Mouse (Mus musculus): ENCODE data around the gene Fbll1. TPM values are rescaled to one million over a fixed set of nuclear protein-coding genes. Genes with fewer than 3 reads are reported as not detected.
"Not testable (repeated sequence)": the region's sequence is repeated elsewhere in the genome, so short reads cannot be mapped to it uniquely, and the experiment has no call there.

Fbll1 gene
- not detected in 2 replicates for polyA plus RNA-seq (2015; fragmentation: Nextera tagmentation; extraction: Ambion mirVana)

GRCm38 (mm10) chr11:35798874-35799273, at the start of gene Fbll1:
Gene Fbll1, minus strand, starts transcription at chr11:35798884.
- Histone ChIP-seq H3K27ac (no peak within 1 kb of the TSS), H3K9me3 (replicated peaks) (no peaks in the 10 kb centered on the region), H3K27me3 (peaks cover 64% of the 10 kb centered on the region), H3K9ac (no peak within 1 kb of the TSS), H3K4me3 (replicated peaks) (peak within 1 kb of the TSS; percentile 29), H3K4me2 (peak within 1 kb of the TSS; percentile 35), H3K36me3 (no peaks in the 10 kb centered on the region), H3K4me1 (replicated peaks) (peaks cover 9% of the 10 kb centered on the region)
- DNase-seq (peak; percentile 7), ATAC-seq (ENCODE audit: low read depth) (no peak)
- 15% methylated on average over 11 of the region's 11 CpGs for WGBS (ENCODE audit: insufficient replicate concordance)

- ATAC-seq (ENCODE audit: low read depth), result no peak
- 72% methylated on average over 9 of the region's 9 CpGs for WGBS (ENCODE audit: insufficient replicate concordance)
Observed at GRCm38 (mm10) chr11:35844299-35844698, 45.6 kb upstream of the Fbll1 start.

DNA sequence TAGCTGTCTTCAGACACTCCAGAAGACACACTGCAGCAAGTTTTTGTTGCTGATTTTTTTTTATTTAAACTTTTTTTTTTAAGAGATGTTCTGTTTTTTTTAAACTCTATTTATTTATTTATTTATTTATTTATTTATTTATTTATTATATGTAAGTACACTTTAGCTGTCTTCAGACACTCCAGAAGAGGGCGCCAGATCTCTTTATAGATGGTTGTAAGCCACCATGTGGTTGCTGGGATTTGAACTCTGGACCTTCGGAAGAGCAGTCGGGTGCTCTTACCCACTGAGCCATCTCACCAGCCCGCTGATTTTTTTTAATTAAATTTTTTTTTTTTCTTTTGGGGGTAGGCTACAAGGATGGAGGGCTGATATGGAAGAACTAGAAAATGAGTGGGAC, 43.9 kb upstream of the Fbll1 start:
- DNase-seq; H3K27me3 ChIP-seq; H3K4me2 ChIP-seq; H3K27ac ChIP-seq; H3K9ac ChIP-seq; H3K4me3 ChIP-seq (replicated peaks); ATAC-seq (ENCODE audit: low read depth); H3K9me3 ChIP-seq (replicated peaks); H3K36me3 ChIP-seq: not testable (repeated sequence)
- WGBS (ENCODE audit: insufficient replicate concordance), result 61% methylated on average over 4 of the region's 4 CpGs
- peaks cover 22% of the 10 kb centered on the region for H3K4me1 ChIP-seq (replicated peaks)

More at GRCm38 (mm10) chr11:35844299-35844698, 45.6 kb upstream of the Fbll1 start:
- no peak overlapping the region for H3K27ac ChIP-seq
- no peak overlapping the region for H3K4me3 ChIP-seq (replicated peaks)
- no peaks in the 10 kb centered on the region for H3K27me3 ChIP-seq
- no peaks in the 10 kb centered on the region for H3K9me3 ChIP-seq (replicated peaks)
- H3K4me1 ChIP-seq (replicated peaks), result peaks cover 8% of the 10 kb centered on the region
- no peak for DNase-seq
- no peak overlapping the region for H3K9ac ChIP-seq
- H3K4me2 ChIP-seq, result no peak overlapping the region
- H3K36me3 ChIP-seq, result no peaks in the 10 kb centered on the region

DNA sequence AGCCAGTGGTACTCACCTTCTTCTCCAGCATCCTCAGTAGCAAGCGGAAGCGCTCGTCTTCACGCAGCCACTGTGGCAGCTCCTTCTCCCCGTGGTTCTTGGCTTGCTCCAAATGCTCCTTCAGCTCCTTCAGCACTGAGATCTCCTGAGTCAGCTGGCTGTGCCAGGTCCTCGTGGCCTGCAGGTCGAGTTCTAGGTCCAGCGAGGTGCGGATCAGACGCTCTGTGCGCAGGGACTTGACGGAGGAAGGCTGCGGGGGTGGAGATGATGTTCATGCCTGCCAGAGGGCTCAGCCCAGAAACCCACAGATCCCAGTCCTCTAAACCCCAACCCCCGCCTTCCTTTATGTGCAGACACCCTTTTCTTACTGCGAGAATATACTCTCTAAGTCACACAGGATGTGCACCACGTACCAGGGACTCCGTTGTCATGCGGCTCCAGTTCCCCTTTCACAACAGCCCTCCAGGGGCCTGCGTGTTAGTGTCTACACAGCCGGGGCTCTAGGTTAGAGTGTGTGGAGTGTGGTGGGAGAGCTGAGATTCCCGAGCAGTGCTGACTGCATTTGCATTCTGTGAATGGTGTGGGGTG, 43.1 kb upstream of the Fbll1 start:
- peaks cover 25% of the 10 kb centered on the region for H3K4me1 ChIP-seq (replicated peaks)
- ATAC-seq (ENCODE audit: low read depth), result no peak
- no peaks in the 10 kb centered on the region for H3K9me3 ChIP-seq (replicated peaks)

DNA sequence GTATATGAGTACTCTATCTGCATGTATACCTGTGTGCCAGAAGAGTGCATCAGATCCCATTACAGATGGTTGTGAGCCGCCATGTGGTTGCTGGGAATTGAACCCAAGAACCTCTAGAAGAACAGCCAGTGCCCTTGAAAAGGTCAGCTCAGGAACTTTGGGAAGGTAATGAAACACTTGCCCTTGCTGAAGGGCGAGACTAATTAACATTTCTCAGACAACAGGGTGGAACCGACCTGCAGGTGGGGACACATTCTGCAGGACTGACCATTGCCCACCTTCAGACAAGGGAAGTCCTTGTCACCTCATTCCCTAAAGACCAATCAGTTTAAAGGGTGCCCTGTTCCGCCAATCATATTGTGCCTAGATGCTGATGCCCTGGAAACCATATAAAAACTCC, 42.1 kb upstream of the Fbll1 start:
- 73% methylated on average over 4 of the region's 4 CpGs for WGBS (ENCODE audit: insufficient replicate concordance)
- DNase-seq; H3K27ac ChIP-seq; H3K4me2 ChIP-seq; H3K9me3 ChIP-seq (replicated peaks); H3K4me3 ChIP-seq (replicated peaks); ATAC-seq (ENCODE audit: low read depth); H3K27me3 ChIP-seq; H3K9ac ChIP-seq; H3K36me3 ChIP-seq: not testable (repeated sequence)
- H3K4me1 ChIP-seq (replicated peaks), result peaks cover 25% of the 10 kb centered on the region

More for the DNA sequence above, 43.1 kb upstream of the Fbll1 start:
- DNase-seq, result no peak
- H3K27me3 ChIP-seq, result no peaks in the 10 kb centered on the region
- 58% methylated on average over 21 of the region's 21 CpGs for WGBS (ENCODE audit: insufficient replicate concordance)
- H3K9ac ChIP-seq, result no peak overlapping the region
- H3K36me3 ChIP-seq, result no peaks in the 10 kb centered on the region
- H3K4me2 ChIP-seq, result no peak overlapping the region
- no peak overlapping the region for H3K27ac ChIP-seq
- H3K4me3 ChIP-seq (replicated peaks), result no peak overlapping the region

DNA sequence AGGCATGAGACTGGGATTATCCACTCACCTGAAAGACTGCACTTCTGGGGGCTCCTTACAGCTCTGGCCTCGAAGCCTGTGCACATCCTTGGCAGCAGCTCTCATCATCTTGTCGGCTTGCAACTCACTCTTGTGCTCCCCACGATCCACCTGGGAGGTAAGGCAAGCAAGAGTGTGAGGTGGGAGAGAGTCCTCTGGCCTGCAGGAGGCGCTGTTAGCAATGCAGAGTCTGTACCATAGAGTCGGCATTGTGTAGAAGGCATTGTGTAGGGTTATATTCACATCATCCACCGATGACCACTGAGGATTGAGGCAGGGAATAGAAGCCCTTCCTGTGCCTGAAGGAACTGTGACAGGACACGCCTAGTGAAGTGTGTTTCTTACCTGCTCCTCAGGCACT, 41.6 kb upstream of the Fbll1 start:
- no peaks in the 10 kb centered on the region for H3K27me3 ChIP-seq
- no peaks in the 10 kb centered on the region for H3K9me3 ChIP-seq (replicated peaks)
- H3K9ac ChIP-seq, result no peak overlapping the region
- 68% methylated on average over 7 of the region's 7 CpGs for WGBS (ENCODE audit: insufficient replicate concordance)
- no peaks in the 10 kb centered on the region for H3K36me3 ChIP-seq
- ATAC-seq (ENCODE audit: low read depth) (no peak), DNase-seq (no peak)
- H3K4me3 ChIP-seq (replicated peaks), result no peak overlapping the region
- peaks cover 25% of the 10 kb centered on the region for H3K4me1 ChIP-seq (replicated peaks)
- H3K4me2 ChIP-seq, result no peak overlapping the region
- H3K27ac ChIP-seq, result no peak overlapping the region

GRCm38 (mm10) chr11:35838345-35839338, 40.0 kb upstream of the Fbll1 start:
- Histone ChIP-seq H3K4me1 (replicated peaks) (peaks cover 29% of the 10 kb centered on the region), H3K36me3 (no peaks in the 10 kb centered on the region), H3K9me3 (replicated peaks) (no peaks in the 10 kb centered on the region), H3K9ac (peak overlapping the region; percentile 59; the same call in 1 of the 2 replicates), H3K4me2 (peak overlapping the region; percentile 74), H3K27me3 (no peaks in the 10 kb centered on the region), H3K4me3 (replicated peaks) (peak overlapping the region; percentile 48), H3K27ac (no peak overlapping the region)
- 23% methylated on average over 28 of the region's 28 CpGs for WGBS (ENCODE audit: insufficient replicate concordance)
- peak; percentile 90 for DNase-seq
- ATAC-seq (ENCODE audit: low read depth), result peak; percentile 81

- H3K4me1 ChIP-seq (replicated peaks), result peaks cover 41% of the 10 kb centered on the region
- H3K9ac ChIP-seq, result peak overlapping the region; percentile 59
- H3K4me2 ChIP-seq, result peak overlapping the region; percentile 74
- H3K36me3 ChIP-seq, result peaks cover 3% of the 10 kb centered on the region; the same call in 1 of the 2 replicates
- peak overlapping the region; percentile 48; the same call in 1 of the 2 replicates for H3K4me3 ChIP-seq (replicated peaks)
- H3K27me3 ChIP-seq, result no peaks in the 10 kb centered on the region
- H3K27ac ChIP-seq, result no peak overlapping the region
- 58% methylated on average over 5 of the region's 5 CpGs for WGBS (ENCODE audit: insufficient replicate concordance)
- H3K9me3 ChIP-seq (replicated peaks), result no peaks in the 10 kb centered on the region
- no peak for DNase-seq
- no peak for ATAC-seq (ENCODE audit: low read depth)
Observed at GRCm38 (mm10) chr11:35837156-35838126, 38.8 kb upstream of the Fbll1 start.

DNA sequence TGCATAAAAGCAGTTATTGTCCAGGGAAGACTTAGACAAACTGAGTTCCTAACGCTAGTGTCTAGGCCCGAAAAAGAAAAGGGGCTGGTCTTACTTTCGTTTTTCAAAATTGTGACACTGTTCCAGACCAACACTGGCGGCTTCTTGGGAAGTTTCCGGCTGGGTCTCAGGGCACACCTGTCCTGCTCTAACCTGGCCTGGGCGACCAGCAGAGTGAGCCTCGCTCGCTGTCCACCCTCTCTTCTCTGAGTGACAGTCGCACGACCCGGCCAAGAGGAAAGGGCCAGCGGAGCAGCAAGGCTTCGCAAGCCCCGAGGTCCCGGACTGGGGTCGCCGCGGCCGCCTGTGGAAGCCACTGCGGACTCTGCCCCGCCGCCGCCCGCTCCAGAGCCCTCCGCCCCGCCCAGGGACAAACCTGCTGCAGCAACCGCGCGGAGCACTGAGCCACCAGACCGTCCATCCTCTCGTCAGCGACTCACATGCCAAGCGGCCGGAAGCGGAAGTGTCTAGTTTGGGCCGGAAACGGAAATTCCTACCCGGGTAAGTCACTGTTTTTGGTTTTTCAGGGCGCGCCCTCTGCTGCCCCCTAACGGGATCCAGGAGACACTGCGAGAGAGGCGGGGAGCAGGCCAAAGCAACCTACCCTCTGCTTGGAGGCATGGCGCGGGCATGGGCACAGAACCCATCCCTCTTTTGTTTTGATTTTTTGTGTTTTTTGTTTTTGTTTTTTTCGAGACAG, 35.5 kb upstream of the Fbll1 start, which contains the start of gene Rars:
Rars (minus strand) TSS at position 485 of the 739 bp plus-strand sequence.
- WGBS (ENCODE audit: insufficient replicate concordance), result under 1% methylated on average over 46 of the region's 46 CpGs
- Histone ChIP-seq H3K4me1 (replicated peaks) (peaks cover 37% of the 10 kb centered on the region), H3K4me3 (replicated peaks) (peak within 1 kb of the TSS; percentile 94), H3K9me3 (replicated peaks) (no peaks in the 10 kb centered on the region), H3K36me3 (peaks cover 34% of the 10 kb centered on the region), H3K9ac (peak within 1 kb of the TSS; percentile 88), H3K4me2 (peak within 1 kb of the TSS; percentile 82), H3K27me3 (no peaks in the 10 kb centered on the region), H3K27ac (peak within 1 kb of the TSS; percentile 69)
- ATAC-seq (ENCODE audit: low read depth) (peak; percentile 86), DNase-seq (peak; percentile 86)

DNA sequence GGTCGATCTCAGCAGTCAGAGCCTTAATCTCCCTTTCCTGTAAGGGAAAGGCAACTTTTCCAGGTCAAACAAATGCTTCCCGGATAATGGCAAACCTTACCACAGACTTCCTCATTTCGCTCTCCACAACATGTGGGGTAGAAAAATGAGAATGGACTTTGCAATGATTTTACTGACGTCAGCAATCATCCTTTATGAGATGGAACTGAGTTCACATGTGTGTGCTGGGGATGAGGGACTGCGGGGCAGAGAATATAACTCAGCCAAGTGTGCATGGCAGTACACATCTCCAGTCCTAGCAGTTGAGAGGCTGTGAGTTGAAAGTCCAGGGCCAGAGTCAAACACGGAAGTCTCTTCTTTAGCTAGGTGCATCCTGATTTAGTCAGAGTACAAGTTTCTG, 34.6 kb upstream of the Fbll1 start:
- ATAC-seq (ENCODE audit: low read depth), result no peak
- Histone ChIP-seq H3K4me2 (peak overlapping the region; percentile 82), H3K4me3 (replicated peaks) (peak overlapping the region; percentile 94), H3K9ac (peak overlapping the region; percentile 88), H3K4me1 (replicated peaks) (peaks cover 30% of the 10 kb centered on the region), H3K9me3 (replicated peaks) (no peaks in the 10 kb centered on the region), H3K27ac (no peak overlapping the region), H3K27me3 (no peaks in the 10 kb centered on the region), H3K36me3 (peaks cover 43% of the 10 kb centered on the region)
- 26% methylated on average over 6 of the region's 6 CpGs for WGBS (ENCODE audit: insufficient replicate concordance)
- DNase-seq, result no peak
